Mouse (Mus musculus) liver, adult 2 months (tissue): ENCODE data around the gene Tmem231.

Experiments
- CTCF ChIP-seq: fragments of 200-500 bp; IDR thresholded peaks from 2 replicates; pipeline ENCODE4 v1.5.1; 2011; ENCODE audit warnings: low read depth, low read length, control low read depth
- POLR2A ChIP-seq: fragments of 200-500 bp; IDR thresholded peaks from 2 replicates; pipeline ENCODE4 v1.6.1; 2011; ENCODE audit warnings: low read length, control low read depth; ENCODE audit not compliant: insufficient read depth; ENCODE audit errors: extremely low read depth

DNA sequence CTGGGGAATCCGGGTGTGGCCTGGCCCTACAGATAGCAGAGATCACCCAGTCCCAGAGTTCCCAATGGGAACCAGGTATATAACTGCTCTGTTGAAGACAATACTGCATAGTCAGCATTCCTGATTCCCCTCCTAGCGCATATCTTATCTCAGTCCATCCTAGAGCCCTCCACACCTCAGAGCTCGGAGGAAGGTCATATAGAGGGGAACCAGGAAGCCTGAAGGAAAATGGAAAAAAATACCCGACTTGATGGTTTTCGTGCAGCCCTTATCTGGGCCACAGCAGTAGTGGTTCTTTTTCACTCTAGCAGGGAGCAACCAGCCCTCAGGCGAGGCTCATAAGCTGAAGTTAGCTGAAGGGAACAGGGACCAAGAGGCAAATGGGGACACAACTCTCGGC lies 8.7 kb downstream of the Tmem231 start:
- no peak for TF ChIP-seq POLR2A
- no peak for TF ChIP-seq CTCF
